Mouse (Mus musculus) CH12.LX (cell line): ENCODE results near the gene Ylpm1. TPM values are rescaled to one million over a fixed set of nuclear protein-coding genes. Genes with fewer than 3 reads are reported as not detected.

Experiments
- DNase-seq: peaks from one replicate; pipeline ENCODE4 v3.0.0-alpha.2; 2013; ENCODE audit errors: extremely low read depth
- H3K27ac ChIP-seq: 2 replicates; pipeline ENCODE4 v1.5.1; 2012; ENCODE audit warnings: low read depth, mild to moderate bottlenecking, control low read depth, moderate library complexity; ENCODE audit not compliant: insufficient read depth
- H3K27me3 ChIP-seq: replicated peaks from 2 replicates; pipeline ENCODE3; 2012; ENCODE audit warnings: inconsistent platforms
- H3K36me3 ChIP-seq, 2 experiments: replicated peaks in 1 of 2; 2 replicates each; pipeline versions ENCODE3 to v1.6.1; 2012; ENCODE audit warnings: inconsistent platforms in 1 of 2, low read length in 1 of 2, mild to moderate bottlenecking in 1 of 2, mixed read lengths in 1 of 2, moderate library complexity in 1 of 2; ENCODE audit not compliant: control insufficient read depth in 1 of 2, insufficient read depth in 1 of 2
- H3K4me1 ChIP-seq, 2 experiments: 2 replicates each; pipeline ENCODE4 v1.6.1; 2012; ENCODE audit warnings: inconsistent platforms in 1 of 2, moderate library complexity in 1 of 2; ENCODE audit not compliant: insufficient read depth in 2 of 2, control insufficient read depth in 1 of 2
- H3K4me2 ChIP-seq: 2 replicates; pipeline ENCODE4 v1.6.1; 2012; ENCODE audit warnings: low read depth, mild to moderate bottlenecking, control low read depth; ENCODE audit not compliant: poor library complexity, insufficient read depth, severe bottlenecking
- H3K4me3 ChIP-seq, 3 experiments: fragments of 150-350 bp in 1 of 3; sonication (generic) in 1 of 3; replicated peaks in 1 of 3; 2 replicates each; pipeline versions ENCODE3 to v1.5.1; 2011 to 2012; ENCODE audit warnings: low read depth in 2 of 3, low read length in 2 of 3, mild to moderate bottlenecking in 2 of 3, moderate library complexity in 2 of 3, control low read depth in 1 of 3, improper control_type of control experiment in 1 of 3, inconsistent platforms in 1 of 3, mixed read lengths in 1 of 3; ENCODE audit not compliant: poor library complexity in 1 of 3
- H3K79me2 ChIP-seq: replicated peaks from 2 replicates; pipeline ENCODE4 v1.6.1; 2012; ENCODE audit warnings: mild to moderate bottlenecking, moderate library complexity; ENCODE audit not compliant: control insufficient read depth, poor library complexity, insufficient read depth, severe bottlenecking; ENCODE audit errors: extremely low read depth
- H3K9ac ChIP-seq: 2 replicates; pipeline ENCODE4 v1.6.1; 2012; ENCODE audit warnings: low read depth, mild to moderate bottlenecking, control low read depth, moderate library complexity; ENCODE audit not compliant: insufficient read depth
- H3K9me3 ChIP-seq: replicated peaks from 2 replicates; pipeline ENCODE3; 2012; ENCODE audit warnings: low read length, inconsistent platforms, mixed read lengths
- CHD2 ChIP-seq: IDR thresholded peaks from 2 replicates; pipeline ENCODE4 v1.6.1; 2011; ENCODE audit warnings: low read length, improper control_type of control experiment
- CTCF ChIP-seq, 2 experiments: IDR thresholded peaks in 1 of 2; conservative IDR thresholded peaks in 1 of 2; 2 replicates each; pipeline ENCODE4 v1.5.1; 2011 to 2012; ENCODE audit warnings: low read depth in 2 of 2, low read length in 2 of 2, improper control_type of control experiment in 1 of 2, inconsistent platforms in 1 of 2, mild to moderate bottlenecking in 1 of 2, moderate library complexity in 1 of 2
- E2F4 ChIP-seq: IDR thresholded peaks from 2 replicates; pipeline ENCODE4 v1.6.1; 2011; ENCODE audit warnings: low read depth, low read length, improper control_type of control experiment; ENCODE audit not compliant: insufficient replicate concordance
- ELF1 ChIP-seq: IDR thresholded peaks from 2 replicates; pipeline ENCODE4 v1.6.1; 2014; ENCODE audit warnings: low read depth, mild to moderate bottlenecking, inconsistent platforms, low read length, improper control_type of control experiment
- GABPA ChIP-seq: IDR thresholded peaks from 2 replicates; pipeline ENCODE4 v1.6.1; 2012; ENCODE audit warnings: low read depth, low read length, improper control_type of control experiment, inconsistent platforms; ENCODE audit not compliant: insufficient replicate concordance
- HCFC1 ChIP-seq: IDR thresholded peaks from 2 replicates; pipeline ENCODE4 v1.6.1; 2012; ENCODE audit warnings: low read depth, mild to moderate bottlenecking, inconsistent platforms, low read length, improper control_type of control experiment
- IRF4 ChIP-seq: IDR thresholded peaks from 2 replicates; pipeline ENCODE4 v1.6.1; 2014; ENCODE audit warnings: low read depth, mild to moderate bottlenecking, inconsistent platforms, low read length, improper control_type of control experiment
- JUN ChIP-seq: IDR thresholded peaks from 2 replicates; pipeline ENCODE4 v1.6.1; 2011; ENCODE audit warnings: low read depth, mild to moderate bottlenecking, low read length, improper control_type of control experiment, moderate library complexity; ENCODE audit not compliant: insufficient read depth
- KAT2A ChIP-seq: IDR thresholded peaks from 2 replicates; pipeline ENCODE4 v1.6.1; 2012; ENCODE audit warnings: low read length, improper control_type of control experiment, inconsistent platforms; ENCODE audit not compliant: insufficient replicate concordance
- MAFK ChIP-seq: IDR thresholded peaks from 2 replicates; pipeline ENCODE4 v1.6.1; 2011; ENCODE audit warnings: low read length, improper control_type of control experiment; ENCODE audit not compliant: insufficient replicate concordance
- MAZ ChIP-seq: IDR thresholded peaks from 2 replicates; pipeline ENCODE4 v1.6.1; 2012; ENCODE audit warnings: low read depth, mild to moderate bottlenecking, inconsistent platforms, low read length, improper control_type of control experiment, moderate library complexity
- MXI1 ChIP-seq: IDR thresholded peaks from 2 replicates; pipeline ENCODE4 v1.6.1; 2011; ENCODE audit warnings: mild to moderate bottlenecking, low read depth, low read length, improper control_type of control experiment
- MYC ChIP-seq: IDR thresholded peaks from 2 replicates; pipeline ENCODE4 v1.6.1; 2011; ENCODE audit warnings: low read depth, mild to moderate bottlenecking, improper control_type of control experiment, low read length
- NELFE ChIP-seq: IDR thresholded peaks from 2 replicates; pipeline ENCODE4 v1.6.1; 2011; ENCODE audit warnings: low read depth, low read length, improper control_type of control experiment
- NRF1 ChIP-seq: IDR thresholded peaks from 2 replicates; pipeline ENCODE4 v1.6.1; 2014; ENCODE audit warnings: low read depth, mild to moderate bottlenecking, inconsistent platforms, low read length, improper control_type of control experiment, moderate library complexity
- POLR2A ChIP-seq: IDR thresholded peaks from 2 replicates; pipeline ENCODE4 v1.6.1; 2011; ENCODE audit warnings: low read depth, mild to moderate bottlenecking, improper control_type of control experiment, low read length
- POLR2AphosphoS2 ChIP-seq: IDR thresholded peaks from 2 replicates; pipeline ENCODE4 v1.6.1; 2011; ENCODE audit warnings: low read depth, low read length, improper control_type of control experiment
- SIN3A ChIP-seq: IDR thresholded peaks from 2 replicates; pipeline ENCODE4 v1.6.1; 2012; ENCODE audit warnings: low read length, improper control_type of control experiment, inconsistent platforms
- SMC3 ChIP-seq: IDR thresholded peaks from 2 replicates; pipeline ENCODE4 v1.6.1; 2011; ENCODE audit warnings: low read depth, low read length, improper control_type of control experiment
- TBP ChIP-seq: conservative IDR thresholded peaks from 2 replicates; pipeline ENCODE4 v1.6.1; 2011; ENCODE audit warnings: low read depth, low read length, improper control_type of control experiment
- TCF12 ChIP-seq: IDR thresholded peaks from 2 replicates; pipeline ENCODE4 v1.6.1; 2014; ENCODE audit warnings: low read depth, mild to moderate bottlenecking, inconsistent platforms, low read length, improper control_type of control experiment
- UBTF ChIP-seq: IDR thresholded peaks from 2 replicates; pipeline ENCODE4 v1.6.1; 2012; ENCODE audit warnings: low read depth, mild to moderate bottlenecking, inconsistent platforms, low read length, improper control_type of control experiment, moderate library complexity
- ZC3H11A ChIP-seq: IDR thresholded peaks from 2 replicates; pipeline ENCODE4 v1.6.1; 2012; ENCODE audit warnings: low read depth, mild to moderate bottlenecking, inconsistent platforms, low read length, improper control_type of control experiment
- ZMIZ1 ChIP-seq: IDR thresholded peaks from 2 replicates; pipeline ENCODE4 v1.6.1; 2012; ENCODE audit warnings: low read depth, mild to moderate bottlenecking, inconsistent platforms, low read length, improper control_type of control experiment
- dilution Hi-C: fragments of 300-500 bp; cut with MboI; formaldehyde crosslinking; loops from 2 replicates; pipeline ENCODE4 v1.14.3; 2020; ENCODE audit warnings: low sequenced_read_pairs; ENCODE audit not compliant: extremely low pct_unique_long_range_greater_than_20kb, extremely low pct_ligation_motif_present
- in situ Hi-C: fragments of 300-500 bp; cut with MboI; formaldehyde crosslinking; loops from 3 replicates; pipeline ENCODE4 v1.14.3; 2019; ENCODE audit warnings: low sequenced_read_pairs, low pct_ligation_motif_present, low pct_unique_long_range_greater_than_20kb, mixed read lengths
- polyA plus RNA-seq: library from polyadenylated mRNA; unstranded; fragments of >175 nt; gene quantifications from 2 replicates; pipeline ENCODE4 v1.2.1, GENCODE M21; 2012; ENCODE audit warnings: low read depth; ENCODE audit not compliant: insufficient read length
- total RNA-seq, 2 experiments: library from RNA; depleted of rRNA; stranded (reverse); fragments of 300-350 nt in 1 of 2; fragments of >200 nt in 1 of 2; gene quantifications; 2 replicates each; pipeline ENCODE4 v1.2.3; 2012 to 2014

Ylpm1 gene
- 20.1 and 22.3 TPM in 2 replicates for total RNA-seq (2012; rRNA removed)
- total RNA-seq (2014; rRNA removed), result 19.3 and 20.7 TPM in 2 replicates
- polyA plus RNA-seq, result 56.8 and 58.7 TPM in 2 replicates

- Histone ChIP-seq H3K4me2 (peak within 1 kb of the TSS; percentile 84), H3K9me3 (peaks cover 3% of the 10 kb centered on the region), H3K9ac (peak within 1 kb of the TSS; percentile 87), H3K27ac (no peak within 1 kb of the TSS), H3K27me3 (no peaks in the 10 kb centered on the region), H3K36me3 (peaks cover 0 to 8% of the 10 kb centered on the region in 2 experiments), H3K4me3 (peak within 1 kb of the TSS; percentile 72 to 92 (median 91)), H3K79me2 (peaks cover 41% of the 10 kb centered on the region), H3K4me1 (peaks cover 0 to 13% of the 10 kb centered on the region in 2 experiments; a peak in 2 of 4 replicates)
- in situ Hi-C loops (loop anchor here (25.0 kb wide), 1 partner anchor 184 kb away; no protein-coding TSS in a partner anchor), dilution Hi-C loops (no loop called here)
- peak; percentile 71 for TF ChIP-seq ELF1
- peak; percentile 95 for TF ChIP-seq NRF1
- TF ChIP-seq ZC3H11A, result no peak
- TF ChIP-seq MYC, result no peak
- peak; percentile 22; the same call in 1 of the 2 replicates for TF ChIP-seq SIN3A
- peak; percentile 65; the same call in 1 of the 2 replicates for TF ChIP-seq IRF4
- TF ChIP-seq NELFE, result peak; percentile 92
- peak; percentile 94 for TF ChIP-seq POLR2A
- peak; percentile 91 for TF ChIP-seq MAZ
- peak; percentile 36; the same call in 1 of the 2 replicates for TF ChIP-seq MXI1
- 0 out of 2 replicates have a peak, but pooled peaks have one; percentile 56 for TF ChIP-seq E2F4
- peak; percentile 88 for TF ChIP-seq HCFC1
- peak; percentile 77; the same call in 1 of the 2 replicates for TF ChIP-seq TBP
- TF ChIP-seq POLR2AphosphoS2, result peak; percentile 34; the same call in 1 of the 2 replicates
- no peak for TF ChIP-seq UBTF
- peak; percentile 56; the same call in 1 of the 2 replicates for TF ChIP-seq KAT2A
- TF ChIP-seq ZMIZ1, result peak; percentile 78; the same call in 1 of the 2 replicates
- peak; percentile 77 for TF ChIP-seq TCF12
- TF ChIP-seq JUN, result no peak
- peak; percentile 80 for TF ChIP-seq GABPA
- TF ChIP-seq CHD2, result peak; percentile 50; the same call in 1 of the 2 replicates
- no peak for TF ChIP-seq MAFK
- TF ChIP-seq CTCF (conservative IDR thresholded peaks at IDR 0.05 in 1 of 2, IDR thresholded peaks at IDR 0.05 in 1 of 2; ENCODE audit: low read depth in 2 of 2, low read length in 2 of 2), result peak in 1 of 2 experiments; percentile 74; a peak in 2 of 4 replicates
- TF ChIP-seq SMC3, result no peak
- DNase-seq, result peak; percentile 99
Observed at GRCm38 (mm10) chr12:84996083-84996496, at the start of gene Ylpm1. Ylpm1 (plus strand) TSS chr12:84996321.
